Mouse (Mus musculus) bone marrow macrophage, adult 2 months (primary cell): Measurements from ENCODE around the gene Ikbke. TPM values are rescaled to one million over a fixed set of nuclear protein-coding genes. Genes with fewer than 3 reads are reported as not detected.

Source experiments
- H3K27ac ChIP-seq: 2 replicates; pipeline ENCODE4 v1.5.1; 2012; ENCODE audit warnings: low read depth, low read length; ENCODE audit not compliant: insufficient read depth
- H3K4me1 ChIP-seq: 2 replicates; pipeline ENCODE4 v1.6.1; 2012; ENCODE audit warnings: low read length; ENCODE audit not compliant: control insufficient read depth, insufficient read depth
- H3K4me3 ChIP-seq: 2 replicates; pipeline ENCODE4 v1.5.1; 2012; ENCODE audit warnings: mild to moderate bottlenecking, low read length, moderate library complexity; ENCODE audit not compliant: insufficient read depth
- CTCF ChIP-seq: IDR thresholded peaks from 2 replicates; pipeline ENCODE4 v1.5.1; 2012; ENCODE audit warnings: low read depth, mild to moderate bottlenecking, low read length, moderate library complexity
- POLR2A ChIP-seq: IDR thresholded peaks from 2 replicates; pipeline ENCODE4 v1.6.1; 2012; ENCODE audit warnings: mild to moderate bottlenecking, low read depth, low read length, borderline replicate concordance
- polyA plus RNA-seq: library from polyadenylated mRNA; stranded (reverse); fragments of >200 nt; gene quantifications from 2 replicates; pipeline ENCODE4 v1.2.4, GENCODE M21; 2012; ENCODE audit not compliant: missing spikeins, insufficient read depth, insufficient read length

Gene Ikbke
- polyA plus RNA-seq, 1 experiment, result 194 TPM

- Histone ChIP-seq H3K27ac (peak within 1 kb of the TSS; percentile 21), H3K4me3 (peak within 1 kb of the TSS; percentile 83), H3K4me1 (peaks cover 7% of the 10 kb centered on the region)
- no peak for TF ChIP-seq CTCF
- TF ChIP-seq POLR2A, result no peak; the same call in 1 of the 2 replicates
Measured at GRCm38 (mm10) chr1:131245089-131245856, 34.1 kb downstream of the Ikbke start, which contains the start of gene Rassf5. Rassf5 (minus strand) TSS chr1:131245258.

GRCm38 (mm10) chr1:131244536-131245088, 34.8 kb downstream of the Ikbke start:
- TF ChIP-seq CTCF (no peak), POLR2A (no peak)
- Histone ChIP-seq H3K27ac (no peak overlapping the region), H3K4me1 (peaks cover 7% of the 10 kb centered on the region), H3K4me3 (peak overlapping the region; percentile 83)

- H3K4me3 ChIP-seq, result no peak overlapping the region
- no peak for TF ChIP-seq POLR2A
- no peak for TF ChIP-seq CTCF
- peaks cover 21% of the 10 kb centered on the region for H3K4me1 ChIP-seq
- no peak overlapping the region for H3K27ac ChIP-seq
Measured at GRCm38 (mm10) chr1:131242956-131243355, 36.5 kb downstream of the Ikbke start.

- no peak overlapping the region for H3K27ac ChIP-seq
- peaks cover 18% of the 10 kb centered on the region for H3K4me1 ChIP-seq
- no peak overlapping the region for H3K4me3 ChIP-seq
- TF ChIP-seq CTCF (no peak), POLR2A (no peak)
Measured at GRCm38 (mm10) chr1:131239576-131240193, 39.7 kb downstream of the Ikbke start.

- Histone ChIP-seq H3K27ac (0 out of 2 replicates have a peak overlapping the region, but pooled peaks have one; percentile 7), H3K4me3 (no peak overlapping the region), H3K4me1 (peaks cover 23% of the 10 kb centered on the region)
- TF ChIP-seq POLR2A (no peak), CTCF (no peak)
Measured at GRCm38 (mm10) chr1:131238931-131239381, 40.5 kb downstream of the Ikbke start.

- Histone ChIP-seq H3K27ac (no peak overlapping the region), H3K4me3 (no peak overlapping the region), H3K4me1 (peaks cover 23% of the 10 kb centered on the region)
- no peak for TF ChIP-seq POLR2A
- TF ChIP-seq CTCF, result no peak
Measured at GRCm38 (mm10) chr1:131236077-131236476, 43.3 kb downstream of the Ikbke start.

GRCm38 (mm10) chr1:131233527-131233926, 45.9 kb downstream of the Ikbke start:
- Histone ChIP-seq H3K27ac (no peak overlapping the region), H3K4me1 (peaks cover 14% of the 10 kb centered on the region), H3K4me3 (no peak overlapping the region)
- no peak for TF ChIP-seq CTCF
- no peak for TF ChIP-seq POLR2A

GRCm38 (mm10) chr1:131228659-131229058, 50.7 kb downstream of the Ikbke start:
- no peak for TF ChIP-seq CTCF
- no peak for TF ChIP-seq POLR2A
- Histone ChIP-seq H3K27ac (no peak overlapping the region), H3K4me1 (no peaks in the 10 kb centered on the region), H3K4me3 (no peak overlapping the region)

- no peak for TF ChIP-seq POLR2A
- TF ChIP-seq CTCF, result no peak
Measured at GRCm38 (mm10) chr1:131228225-131228624, 51.2 kb downstream of the Ikbke start.

GRCm38 (mm10) chr1:131224848-131225471, 54.4 kb downstream of the Ikbke start:
- no peak overlapping the region for H3K4me3 ChIP-seq
- TF ChIP-seq POLR2A, result no peak
- no peak for TF ChIP-seq CTCF
- H3K27ac ChIP-seq, result no peak overlapping the region
- no peaks in the 10 kb centered on the region for H3K4me1 ChIP-seq

More at GRCm38 (mm10) chr1:131228225-131228624, 51.2 kb downstream of the Ikbke start:
- H3K27ac ChIP-seq, result no peak overlapping the region
- H3K4me3 ChIP-seq, result no peak overlapping the region
- H3K4me1 ChIP-seq, result no peaks in the 10 kb centered on the region
